Mouse (Mus musculus) forebrain, embryonic 15.5 days (tissue): ENCODE measurements around the gene Foxred2. TPM values are rescaled to one million over a fixed set of nuclear protein-coding genes. Genes with fewer than 3 reads are reported as not detected.

Experiments
- ATAC-seq: fragments of 200-750 bp; cut with Nextera tagmentation; replicated peaks from 2 replicates; pipeline ENCODE4 v1.8.0; 2017; ENCODE audit warnings: mild to moderate bottlenecking, moderate TSS enrichment, moderate library complexity
- H3K27ac ChIP-seq: fragments of 300-500 bp; sonication (generic); replicated peaks from 2 replicates; pipeline ENCODE4 v1.5.1; 2015; ENCODE audit warnings: mild to moderate bottlenecking, inconsistent platforms
- H3K27me3 ChIP-seq: fragments of 300-500 bp; sonication (generic); 2 replicates; pipeline ENCODE4 v1.6.1; 2015; ENCODE audit warnings: inconsistent platforms
- H3K36me3 ChIP-seq: fragments of 300-500 bp; sonication (generic); 2 replicates; pipeline ENCODE4 v1.6.1; 2015; ENCODE audit warnings: mild to moderate bottlenecking, inconsistent platforms
- H3K4me1 ChIP-seq: fragments of 300-500 bp; sonication (generic); 2 replicates; pipeline ENCODE4 v1.6.1; 2015; ENCODE audit warnings: inconsistent platforms
- H3K4me2 ChIP-seq: fragments of 300-500 bp; sonication (generic); replicated peaks from 2 replicates; pipeline ENCODE4 v1.6.1; 2015; ENCODE audit warnings: mild to moderate bottlenecking, inconsistent platforms
- H3K4me3 ChIP-seq: fragments of 300-500 bp; sonication (generic); 2 replicates; pipeline ENCODE4 v1.5.1; 2015; ENCODE audit warnings: mild to moderate bottlenecking, inconsistent platforms
- H3K9ac ChIP-seq: fragments of 300-500 bp; sonication (generic); replicated peaks from 2 replicates; pipeline ENCODE4 v1.6.1; 2015; ENCODE audit warnings: mild to moderate bottlenecking, inconsistent platforms
- H3K9me3 ChIP-seq: fragments of 300-500 bp; sonication (generic); 2 replicates; pipeline ENCODE4 v1.6.1; 2016; ENCODE audit warnings: inconsistent platforms
- WGBS: fragments of 180-500 bp; shearing (Covaris S2); methylation state at CpG from one replicate; pipeline ENCODE4 v1.1.7; 2015; ENCODE audit warnings: mixed read lengths; 5-methylcytosine and 5-hydroxymethylcytosine counted together
- polyA plus RNA-seq: library from polyadenylated mRNA; unstranded; fragments of >200 nt; fragmentation: Nextera tagmentation; extraction: Ambion mirVana; gene quantifications from 2 replicates; pipeline ENCODE4 v1.2.1, GENCODE M21; 2015

The Foxred2 gene
- polyA plus RNA-seq, 1 experiment from 2014 or later, result 13.8 TPM

DNA sequence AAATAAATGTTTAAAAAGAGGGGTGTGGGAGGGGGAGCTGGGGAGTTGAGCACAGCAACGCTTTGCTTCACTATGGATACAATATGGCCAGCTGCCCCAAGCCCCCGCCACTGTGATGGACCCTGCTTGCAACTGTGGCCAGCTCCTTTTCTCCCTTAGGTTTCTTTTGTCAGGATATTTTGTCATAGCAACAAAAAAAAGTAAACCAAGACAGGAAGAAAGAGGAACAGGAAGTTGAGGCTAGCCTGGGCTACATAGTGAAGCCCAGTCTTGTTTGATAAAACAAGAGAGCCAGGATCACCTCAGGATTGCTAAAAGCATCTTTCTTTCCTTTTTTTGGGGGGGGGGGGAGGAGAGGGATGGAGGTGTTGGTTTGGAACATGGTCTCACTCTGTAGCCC, 31.3 kb downstream of the Foxred2 start:
- Histone ChIP-seq H3K36me3 (peaks cover 49% of the 10 kb centered on the region), H3K4me1 (peaks cover 26% of the 10 kb centered on the region), H3K9me3 (no peaks in the 10 kb centered on the region), H3K27me3 (no peaks in the 10 kb centered on the region), H3K4me3 (no peak overlapping the region), H3K27ac (no peak overlapping the region), H3K9ac (no peak overlapping the region), H3K4me2 (no peak overlapping the region)
- WGBS, result 92% methylated on average over 2 of the region's 2 CpGs
- no peak for ATAC-seq

DNA sequence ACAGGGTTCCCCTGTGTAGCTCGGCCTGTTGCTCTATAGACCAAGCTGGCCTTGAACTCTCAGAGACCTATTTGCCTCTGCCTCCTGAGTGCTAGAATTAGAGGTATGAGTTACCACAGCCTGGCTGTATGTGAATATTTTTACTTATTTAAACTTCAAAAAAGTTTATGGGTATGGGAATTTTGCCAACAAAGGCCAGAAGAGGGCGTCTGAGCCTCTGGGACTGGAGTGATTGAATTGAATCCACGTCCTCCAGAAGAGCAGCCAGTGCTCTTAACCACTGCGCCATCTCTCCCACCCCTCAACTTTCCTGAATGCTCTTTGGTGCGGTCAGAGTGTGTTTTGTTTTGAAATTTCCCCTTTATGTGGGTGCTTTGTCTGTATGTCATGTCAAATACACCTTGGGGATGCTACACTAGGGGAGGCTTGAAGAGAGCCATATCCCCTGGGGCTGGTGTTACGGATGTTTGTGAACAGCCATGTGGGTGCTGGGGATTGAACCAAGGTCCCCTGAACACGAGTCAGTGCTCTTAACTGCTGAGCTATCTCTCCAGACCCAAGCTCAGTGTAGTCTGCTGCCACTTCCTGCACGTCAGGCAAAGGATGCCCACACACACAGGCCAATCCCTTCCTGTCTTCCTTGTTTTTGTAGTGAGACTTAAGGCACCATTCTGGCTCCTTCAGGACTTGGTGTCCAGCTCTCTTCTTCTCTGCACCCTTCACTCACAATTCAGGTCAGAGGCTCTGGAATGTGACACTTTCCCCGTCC, 33.1 kb downstream of the Foxred2 start:
- Histone ChIP-seq H3K36me3 (peaks cover 65% of the 10 kb centered on the region), H3K27me3 (no peaks in the 10 kb centered on the region), H3K27ac (no peak overlapping the region), H3K4me2 (no peak overlapping the region), H3K4me1 (peaks cover 16% of the 10 kb centered on the region), H3K9ac (no peak overlapping the region), H3K9me3 (no peaks in the 10 kb centered on the region), H3K4me3 (no peak overlapping the region)
- ATAC-seq, result no peak
- 69% methylated on average over 9 of the region's 9 CpGs for whole genome bisulfite sequencing

DNA sequence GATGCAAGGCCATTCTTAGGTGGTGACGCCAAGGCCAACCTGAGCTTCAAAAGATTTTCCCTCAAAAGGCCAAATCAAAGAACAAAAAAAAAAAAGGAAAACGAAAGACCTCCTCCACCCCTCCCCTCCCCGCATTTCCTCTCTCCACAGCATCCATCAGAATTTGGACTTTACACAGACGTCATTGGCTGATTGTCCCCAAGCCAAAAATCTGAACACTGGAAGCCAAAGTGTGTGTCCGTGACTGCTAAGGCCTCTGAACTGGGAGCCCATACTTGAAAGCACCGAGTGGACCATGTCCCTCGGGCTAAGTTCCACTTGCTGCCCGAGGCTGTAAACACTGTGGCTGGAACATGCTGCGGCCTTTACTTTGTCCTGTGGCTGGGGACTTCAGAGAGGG, 33.8 kb downstream of the Foxred2 start:
- Histone ChIP-seq H3K4me1 (peaks cover 11% of the 10 kb centered on the region), H3K36me3 (peaks cover 70% of the 10 kb centered on the region), H3K9me3 (no peaks in the 10 kb centered on the region), H3K4me3 (no peak overlapping the region), H3K27ac (no peak overlapping the region), H3K27me3 (no peaks in the 10 kb centered on the region), H3K9ac (no peak overlapping the region), H3K4me2 (no peak overlapping the region)
- WGBS, result 81% methylated on average over 9 of the region's 9 CpGs
- no peak for ATAC-seq

DNA sequence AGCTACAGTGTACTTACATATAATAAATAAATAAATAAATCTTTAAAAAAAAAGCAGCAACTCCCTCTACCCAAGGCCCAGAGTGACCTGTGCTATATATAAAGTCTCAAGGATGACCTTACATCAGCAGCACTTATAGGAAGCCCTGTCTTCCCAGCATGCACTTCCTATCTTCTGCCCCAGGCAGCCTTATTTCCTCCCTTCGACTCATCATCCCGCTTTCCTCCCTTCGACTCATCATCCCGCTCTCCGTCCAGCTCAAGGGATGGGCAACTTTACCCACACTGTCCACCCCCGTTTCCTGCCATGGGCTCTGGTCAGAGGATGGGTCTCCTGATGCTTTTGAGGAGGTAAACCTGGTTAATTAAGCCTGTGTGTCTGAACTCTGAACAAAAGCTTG, 34.9 kb downstream of the Foxred2 start:
- Histone ChIP-seq H3K4me2 (no peak overlapping the region), H3K9me3 (no peaks in the 10 kb centered on the region), H3K36me3 (peaks cover 72% of the 10 kb centered on the region), H3K27ac (no peak overlapping the region), H3K27me3 (no peaks in the 10 kb centered on the region), H3K4me3 (no peak overlapping the region), H3K9ac (no peak overlapping the region), H3K4me1 (0 out of 2 replicates have a peak, but pooled peaks cover under 1% of the 10 kb centered on the region)
- WGBS, result 95% methylated on average over 6 of the region's 6 CpGs
- ATAC-seq, result no peak

DNA sequence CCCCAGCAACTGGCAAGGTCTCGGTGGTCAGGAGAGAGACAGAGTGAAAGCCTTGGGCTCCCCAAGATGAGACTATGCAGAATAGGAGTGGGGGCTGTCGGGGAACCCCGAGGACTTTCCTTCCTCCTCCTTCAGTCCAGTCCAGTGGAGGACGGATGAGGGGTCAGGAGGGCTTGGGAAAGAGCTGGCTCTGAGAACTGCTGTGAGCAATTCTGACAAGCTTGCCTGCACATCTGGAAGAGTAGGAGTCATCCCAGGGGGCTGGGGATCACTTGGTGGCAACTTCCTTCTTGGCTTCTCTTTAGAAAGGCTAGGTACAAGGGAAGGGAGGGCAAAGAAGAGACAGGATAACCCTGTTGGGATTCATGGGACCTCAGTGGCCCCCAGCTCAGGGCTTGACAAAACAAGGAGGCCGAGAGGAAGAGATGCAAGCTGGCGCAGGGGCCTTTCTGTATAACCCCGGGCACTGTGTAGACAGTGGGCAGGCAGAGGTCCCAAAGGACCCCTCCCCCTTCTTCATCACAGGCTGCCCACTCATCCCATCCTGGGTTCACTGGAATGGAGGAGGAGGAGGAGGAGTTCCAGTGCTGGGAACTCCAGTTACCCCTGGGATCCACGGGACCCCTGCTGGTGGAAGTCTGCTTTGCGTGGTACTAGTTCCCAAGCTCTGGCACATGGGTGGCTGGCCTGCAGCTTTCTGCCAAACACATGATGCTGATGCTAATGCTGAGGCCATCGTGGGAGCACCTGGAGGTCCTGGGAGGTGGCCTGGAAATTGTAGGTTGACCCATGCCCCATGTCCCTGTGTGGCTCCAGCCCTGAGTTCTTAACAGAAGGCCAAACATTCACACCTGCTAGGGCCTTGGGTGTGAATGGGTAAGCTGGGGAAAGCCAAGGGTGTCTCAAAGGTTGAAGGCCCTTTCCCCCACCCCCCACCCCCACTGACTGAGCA, 35.7 kb downstream of the Foxred2 start:
- Histone ChIP-seq H3K4me3 (no peak overlapping the region), H3K9me3 (no peaks in the 10 kb centered on the region), H3K4me1 (no peaks in the 10 kb centered on the region), H3K36me3 (peaks cover 76% of the 10 kb centered on the region), H3K9ac (no peak overlapping the region), H3K4me2 (no peak overlapping the region), H3K27me3 (no peaks in the 10 kb centered on the region), H3K27ac (no peak overlapping the region)
- 78% methylated on average over 10 of the region's 10 CpGs for WGBS
- ATAC-seq, result no peak

DNA sequence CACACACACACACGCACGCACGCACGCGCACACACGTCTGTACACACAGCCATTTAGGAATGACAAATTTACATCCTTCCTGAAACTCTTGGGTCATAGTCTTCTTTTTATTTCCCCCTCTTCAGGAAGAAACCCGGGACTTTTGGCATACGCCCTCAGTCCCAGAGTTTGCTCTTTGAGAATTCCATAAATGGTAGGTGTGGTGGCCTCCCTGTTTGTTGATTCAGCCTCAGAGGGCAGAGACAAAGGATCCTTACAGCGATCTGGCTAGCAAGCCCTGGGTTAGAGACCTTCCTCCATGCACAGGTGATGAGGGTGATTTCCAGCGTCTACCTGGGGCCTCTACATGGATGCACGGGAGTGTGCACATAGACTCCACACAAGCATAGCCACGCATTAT, 37.1 kb downstream of the Foxred2 start:
- no peak for ATAC-seq
- H3K27me3 ChIP-seq, result no peaks in the 10 kb centered on the region
- no peak overlapping the region for H3K27ac ChIP-seq
- H3K9me3 ChIP-seq, result no peaks in the 10 kb centered on the region
- no peaks in the 10 kb centered on the region for H3K4me1 ChIP-seq
- WGBS, result 94% methylated on average over 12 of the region's 12 CpGs
- H3K36me3 ChIP-seq, result peaks cover 76% of the 10 kb centered on the region
- no peak overlapping the region for H3K9ac ChIP-seq
- no peak overlapping the region for H3K4me2 ChIP-seq
- H3K4me3 ChIP-seq, result no peak overlapping the region

DNA sequence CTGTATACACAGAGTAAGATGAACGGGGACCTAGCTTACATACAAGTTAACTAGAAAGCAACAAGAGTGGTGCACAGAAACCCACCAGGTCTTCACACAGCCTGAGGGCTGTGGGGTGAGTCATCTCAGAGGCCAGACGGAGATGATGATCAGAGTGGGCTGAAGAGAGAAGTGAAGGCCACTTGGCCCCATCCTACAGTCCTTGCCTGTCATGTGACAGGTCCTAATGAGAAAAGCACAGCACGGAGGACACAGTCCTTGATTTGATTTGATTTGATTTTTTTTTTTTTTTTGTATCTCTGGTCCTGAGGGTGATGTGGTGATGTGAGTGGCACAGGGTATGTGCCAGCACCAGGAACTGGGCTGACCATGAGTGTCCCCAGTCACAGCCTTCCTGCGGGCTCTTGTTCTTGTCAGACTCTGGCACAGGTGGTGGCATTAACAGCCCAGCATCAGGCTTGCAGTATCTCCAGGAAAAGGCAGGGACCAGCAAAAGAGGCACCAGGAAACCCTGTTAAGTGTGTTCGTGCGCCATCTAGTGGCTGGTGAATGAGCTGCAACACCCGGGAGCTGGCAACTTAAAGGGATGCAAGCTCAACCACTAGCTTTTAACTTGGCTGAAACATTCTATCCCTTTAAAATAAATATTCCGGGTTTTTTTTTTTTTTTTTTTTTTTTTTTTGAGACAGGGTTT, 39.5 kb downstream of the Foxred2 start:
- peak; percentile 41; the same call in 1 of the 2 replicates for ATAC-seq
- Histone ChIP-seq H3K9ac (no peak overlapping the region), H3K27ac (no peak overlapping the region), H3K9me3 (no peaks in the 10 kb centered on the region), H3K36me3 (peaks cover 58% of the 10 kb centered on the region), H3K4me3 (no peak overlapping the region), H3K4me2 (no peak overlapping the region), H3K27me3 (no peaks in the 10 kb centered on the region), H3K4me1 (no peaks in the 10 kb centered on the region)
- 40% methylated on average over 8 of the region's 8 CpGs for WGBS

DNA sequence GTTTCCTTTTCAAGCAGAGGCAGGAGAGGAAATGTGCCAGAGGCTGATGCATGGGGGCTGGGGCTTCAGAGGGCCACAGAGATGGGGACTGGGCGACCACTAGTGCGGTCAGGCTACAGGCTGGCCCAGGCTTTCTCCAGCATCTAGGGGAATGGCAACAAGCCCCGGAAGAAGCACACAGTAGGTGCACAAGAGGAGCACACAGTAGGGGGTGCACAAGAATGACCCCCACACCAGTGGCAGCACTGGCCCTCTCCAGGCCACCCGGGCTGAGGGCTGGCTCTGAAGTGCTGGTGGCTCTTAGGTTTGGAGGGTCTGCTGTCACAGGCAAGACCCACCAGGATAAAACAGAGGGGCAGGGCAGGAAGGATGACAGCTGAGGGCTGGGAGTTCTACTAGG, 41.2 kb downstream of the Foxred2 start:
- Histone ChIP-seq H3K4me1 (no peaks in the 10 kb centered on the region), H3K4me3 (no peak overlapping the region), H3K36me3 (peaks cover 43% of the 10 kb centered on the region), H3K9me3 (no peaks in the 10 kb centered on the region), H3K27me3 (no peaks in the 10 kb centered on the region), H3K4me2 (no peak overlapping the region), H3K27ac (no peak overlapping the region), H3K9ac (no peak overlapping the region)
- ATAC-seq, result no peak
- WGBS, result 90% methylated on average over 4 of the region's 4 CpGs

DNA sequence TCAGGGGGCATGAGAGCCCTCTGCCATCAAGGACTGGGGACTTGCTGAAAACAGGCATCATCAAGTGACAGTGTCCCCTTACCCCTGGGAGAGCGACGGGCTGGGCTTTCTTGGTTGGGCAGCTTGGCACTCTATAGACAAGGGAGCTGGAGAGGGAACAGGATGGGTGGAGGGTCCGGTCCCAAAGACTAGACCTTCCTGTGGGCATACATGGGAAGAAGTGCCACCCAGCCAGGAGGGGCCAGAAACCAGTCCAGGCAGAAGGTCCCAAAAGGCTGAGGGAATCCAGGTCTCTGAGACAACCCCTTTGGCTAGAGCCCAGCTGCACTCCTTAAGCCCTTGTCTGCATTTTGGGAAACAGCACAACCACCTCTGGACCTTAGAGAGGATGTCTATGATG, 42.0 kb downstream of the Foxred2 start:
- Histone ChIP-seq H3K9ac (no peak overlapping the region), H3K36me3 (peaks cover 36% of the 10 kb centered on the region), H3K9me3 (no peaks in the 10 kb centered on the region), H3K27ac (no peak overlapping the region), H3K4me2 (no peak overlapping the region), H3K4me1 (no peaks in the 10 kb centered on the region), H3K4me3 (no peak overlapping the region), H3K27me3 (no peaks in the 10 kb centered on the region)
- ATAC-seq, result no peak
- WGBS, result 96% methylated on average over 3 of the region's 3 CpGs

DNA sequence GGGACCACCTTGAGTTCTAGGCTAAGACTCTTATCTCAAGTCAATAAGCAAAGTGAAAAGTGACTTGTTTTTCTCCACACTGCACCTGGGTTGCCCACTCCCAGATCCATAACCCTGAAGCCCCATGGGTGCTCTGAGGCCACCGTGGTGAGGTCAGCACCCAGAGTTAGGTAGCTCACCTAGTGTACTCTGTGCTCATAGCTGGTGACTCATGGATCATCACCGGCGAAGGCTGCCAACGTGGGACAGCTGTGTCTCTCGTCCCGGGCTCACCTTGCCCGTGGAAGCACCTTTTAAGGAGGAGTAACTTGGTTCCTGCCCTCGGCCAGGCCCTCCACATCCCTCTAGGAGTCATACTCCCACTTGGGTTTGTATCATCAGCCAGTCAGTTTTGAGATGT, 43.5 kb downstream of the Foxred2 start:
- no peaks in the 10 kb centered on the region for H3K4me1 ChIP-seq
- no peaks in the 10 kb centered on the region for H3K9me3 ChIP-seq
- no peak overlapping the region for H3K4me2 ChIP-seq
- no peaks in the 10 kb centered on the region for H3K27me3 ChIP-seq
- H3K27ac ChIP-seq, result no peak overlapping the region
- no peak for ATAC-seq
- H3K36me3 ChIP-seq, result peaks cover 23% of the 10 kb centered on the region
- H3K9ac ChIP-seq, result no peak overlapping the region
- no peak overlapping the region for H3K4me3 ChIP-seq
- WGBS, result 84% methylated on average over 8 of the region's 8 CpGs

DNA sequence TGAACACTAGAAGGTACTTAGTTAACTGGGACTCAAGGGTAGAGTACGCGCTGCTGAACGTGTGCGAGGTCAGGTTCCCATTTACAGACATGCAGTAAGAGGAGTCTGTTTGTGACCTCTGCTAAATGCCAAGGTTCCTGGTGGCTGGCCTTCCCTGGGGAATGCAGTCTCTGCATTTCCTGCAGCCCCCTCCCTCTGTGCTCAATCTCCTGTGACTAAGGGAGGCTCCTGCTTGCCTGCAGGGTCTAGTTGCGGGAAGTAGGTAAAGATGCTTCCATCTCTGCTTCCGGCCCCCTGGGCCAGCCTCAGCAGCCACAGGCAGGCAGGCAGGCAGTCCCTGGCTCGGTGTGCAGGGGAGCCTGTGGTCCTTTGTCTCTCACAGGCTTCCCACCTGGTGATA, 43.9 kb downstream of the Foxred2 start:
- Histone ChIP-seq H3K27me3 (no peaks in the 10 kb centered on the region), H3K9me3 (no peaks in the 10 kb centered on the region), H3K4me2 (no peak overlapping the region), H3K4me1 (no peaks in the 10 kb centered on the region), H3K36me3 (peaks cover 20% of the 10 kb centered on the region), H3K4me3 (no peak overlapping the region), H3K9ac (no peak overlapping the region), H3K27ac (no peak overlapping the region)
- WGBS, result 67% methylated on average over 7 of the region's 7 CpGs
- ATAC-seq, result no peak

DNA sequence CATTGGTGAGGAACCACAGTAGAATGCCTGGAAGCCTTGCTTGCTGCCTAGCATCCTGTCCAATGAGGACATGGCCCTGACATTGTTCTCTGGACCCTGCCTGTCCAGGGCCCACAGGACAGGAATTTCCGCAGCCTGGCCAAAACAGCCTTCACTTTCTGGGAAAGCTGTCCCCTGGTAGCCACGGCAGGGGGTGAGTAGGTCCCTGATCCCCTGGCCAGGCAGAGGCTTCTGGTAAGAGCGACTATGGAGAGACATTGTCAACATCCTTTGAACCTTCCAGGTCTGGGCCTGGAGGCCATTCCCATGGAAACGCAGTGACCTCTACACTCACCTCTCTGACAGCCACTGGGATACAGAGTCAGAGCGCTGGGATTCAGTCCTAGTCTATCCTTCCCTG, 44.5 kb downstream of the Foxred2 start:
- Histone ChIP-seq H3K9me3 (no peaks in the 10 kb centered on the region), H3K4me1 (no peaks in the 10 kb centered on the region), H3K4me3 (no peak overlapping the region), H3K36me3 (peaks cover 19% of the 10 kb centered on the region), H3K27me3 (no peaks in the 10 kb centered on the region), H3K27ac (no peak overlapping the region), H3K4me2 (no peak overlapping the region), H3K9ac (no peak overlapping the region)
- 63% methylated on average over 5 of the region's 5 CpGs for WGBS
- no peak for ATAC-seq
